Mouse (Mus musculus) G1E-ER4 (cell line): Measurements from ENCODE around the gene Olfr671. TPM values are rescaled to one million over a fixed set of nuclear protein-coding genes. Genes with fewer than 3 reads are reported as not detected.

Source experiments
- GATA1 ChIP-seq: IDR thresholded peaks from one replicate; pipeline ENCODE4 v1.8.0; 2012; ENCODE audit warnings: low read length, inconsistent platforms
- polyA plus RNA-seq: library from polyadenylated mRNA; stranded (reverse); fragments of >175 nt; gene quantifications from 2 replicates; pipeline ENCODE4 v1.2.3, GENCODE M21; 2012

Gene Olfr671
- polyA plus RNA-seq: not detected in 2 replicates

GRCm38 (mm10) chr7:104979026-104979425, at the start of gene Olfr671:
Gene Olfr671 (minus strand): TSS chr7:104979126.
- TF ChIP-seq GATA1: no peak

GRCm38 (mm10) chr7:105028360-105028759, 49.4 kb upstream of the Olfr671 start, which contains the start of gene Olfr675:
Gene Olfr675 (minus strand): TSS chr7:105028460.
- TF ChIP-seq GATA1: no peak

GRCm38 (mm10) chr7:105022530-105022929, 43.6 kb upstream of the Olfr671 start:
- TF ChIP-seq GATA1: no peak

- TF ChIP-seq GATA1: no peak
These were observed 23.0 kb upstream of the Olfr671 start, which contains the start of gene Olfr672 for GRCm38 (mm10) chr7:105001929-105002328. Gene Olfr672 (minus strand): TSS chr7:105002029.

GRCm38 (mm10) chr7:104962520-104962919, 16.4 kb downstream of the Olfr671 start, which contains the start of gene Olfr670:
Gene Olfr670 (minus strand): TSS chr7:104962620.
- no peak for TF ChIP-seq GATA1

- TF ChIP-seq GATA1: no peak
These were observed 45.0 kb downstream of the Olfr671 start, which contains the start of gene Olfr669 for GRCm38 (mm10) chr7:104933940-104934339. Gene Olfr669 (plus strand): TSS chr7:104934240.

DNA sequence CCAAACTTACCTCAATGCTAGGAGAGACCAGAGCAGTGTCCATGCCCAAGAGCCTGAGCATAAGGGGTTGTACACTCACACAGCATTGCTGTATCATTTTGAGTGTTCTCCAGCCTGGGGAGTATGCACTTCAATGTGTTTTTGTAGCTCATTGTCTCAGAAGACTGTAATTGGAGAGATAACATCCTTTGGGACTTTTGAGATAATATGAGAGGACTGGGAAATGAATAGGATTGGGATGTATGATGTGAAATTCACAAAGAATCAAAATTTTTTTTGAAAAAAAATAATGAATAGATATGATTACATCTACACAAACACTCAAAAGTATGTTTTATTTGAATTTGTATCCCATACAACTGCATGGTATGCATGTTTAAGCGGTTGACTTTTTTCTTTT, 51.0 kb downstream of the Olfr671 start, which contains the start of gene Olfr668:
Gene Olfr668, minus strand, starts transcription at position 101 of the 400 bp plus-strand sequence.
- TF ChIP-seq GATA1: no peak

Other genes with a start within 250 kb of the Olfr671 start
- gene Usp17le, start 201.7 kb downstream of the Olfr671 start, polyA plus RNA-seq: not detected in 2 replicates
- gene Usp17lb, start 136.5 kb downstream of the Olfr671 start, polyA plus RNA-seq: not detected in 2 replicates
- not detected in 2 replicates for gene Usp17la, start 122.1 kb downstream of the Olfr671 start, polyA plus RNA-seq
- not detected in 2 replicates for gene Olfr665, start 101.1 kb downstream of the Olfr671 start, polyA plus RNA-seq
- not detected in 2 replicates for gene Olfr666, start 83.2 kb downstream of the Olfr671 start, polyA plus RNA-seq
- not detected in 2 replicates for gene Olfr667, start 57.6 kb downstream of the Olfr671 start, polyA plus RNA-seq
- not detected in 2 replicates for gene Olfr668, start 51.1 kb downstream of the Olfr671 start, polyA plus RNA-seq
- gene Olfr669, start 44.9 kb downstream of the Olfr671 start, polyA plus RNA-seq: not detected in 2 replicates
- gene Olfr670, start 16.5 kb downstream of the Olfr671 start, polyA plus RNA-seq: not detected in 2 replicates
- not detected in 2 replicates for gene Olfr672, start 22.9 kb upstream of the Olfr671 start, polyA plus RNA-seq
- not detected in 2 replicates for gene Olfr675, start 49.3 kb upstream of the Olfr671 start, polyA plus RNA-seq
- gene Olfr676, start 53.6 kb upstream of the Olfr671 start, polyA plus RNA-seq: not detected in 2 replicates
- not detected in 2 replicates for gene Olfr677, start 72.2 kb upstream of the Olfr671 start, polyA plus RNA-seq
- gene Olfr678, start 85.3 kb upstream of the Olfr671 start, polyA plus RNA-seq: not detected in 2 replicates
- gene Olfr679, start 102.1 kb upstream of the Olfr671 start, polyA plus RNA-seq: not detected in 2 replicates
- not detected in 2 replicates for gene Olfr680-ps1, start 113.7 kb upstream of the Olfr671 start, polyA plus RNA-seq
- not detected in 2 replicates for gene Olfr681, start 137.7 kb upstream of the Olfr671 start, polyA plus RNA-seq
- gene Olfr683, start 167.9 kb upstream of the Olfr671 start, polyA plus RNA-seq: not detected in 2 replicates
- not detected in 2 replicates for gene Olfr684, start 184.5 kb upstream of the Olfr671 start, polyA plus RNA-seq
- not detected in 2 replicates for gene Olfr685, start 206.9 kb upstream of the Olfr671 start, polyA plus RNA-seq
- not detected in 2 replicates for gene Olfr686, start 228.4 kb upstream of the Olfr671 start, polyA plus RNA-seq